ENCODE assay signal across 8 mouse cellular contexts in the genomic region with DNA sequence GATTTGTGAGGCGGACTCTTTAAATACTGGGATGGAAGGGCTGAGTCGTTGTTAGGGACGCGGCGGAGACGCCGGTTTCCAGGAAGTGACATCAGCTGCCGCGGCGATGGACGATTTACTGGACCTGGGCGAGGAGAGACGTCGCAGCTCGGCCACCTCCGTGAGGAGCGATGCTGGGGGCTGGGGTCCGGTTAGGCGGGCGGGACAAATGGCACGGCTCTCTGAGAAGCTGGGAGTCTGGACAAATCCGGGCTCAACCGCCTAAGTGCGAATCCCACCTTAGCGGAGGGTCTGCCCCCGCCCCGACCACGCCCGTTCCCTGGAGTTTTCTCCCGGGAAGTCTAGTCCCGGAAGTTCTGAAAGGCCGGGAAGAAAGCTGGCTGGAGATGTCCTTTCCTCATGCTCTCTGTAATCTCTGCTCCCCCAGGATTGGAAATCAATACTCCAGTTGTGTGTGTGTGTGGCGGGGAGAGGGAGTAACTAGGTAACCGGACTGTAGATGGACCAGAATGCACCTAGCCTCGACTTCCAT. TPM values are rescaled to one million over a fixed set of nuclear protein-coding genes. Genes with fewer than 3 reads are reported as not detected.
A peak's percentile ranks its signal among the peaks of the same experiment; 100 is the strongest.
DNase-seq lines count a peak whose midpoint lies in the region; ATAC-seq and TF ChIP-seq lines count a peak whose summit lies in the region.

A gene (plus strand): TSS at position 61 of the 532 bp plus-strand sequence.

- peak within 1 kb of the TSS; percentile 81 for H3K4me2 ChIP-seq in hindbrain, embryonic 15.5 days

- DNase-seq in R1 (ENCODE audit: low read depth, low spot score) = peak; percentile 75
- peak; percentile 89 to 93 for DNase-seq in cerebellum, postnatal 14 days
- peak; percentile 86 for DNase-seq in gastrocnemius, adult 18-20 months (ENCODE audit: low spot score)
- DNase-seq in left cerebral cortex, adult 2 months (ENCODE audit: extremely low spot score in 1 of 2, low spot score in 2 of 2) = peak; percentile 81 to 86
- DNase-seq in right cerebral cortex, postnatal 14 days = peak; percentile 80

- no peaks in the 10 kb centered on the region for H3K9me3 ChIP-seq in hindbrain, embryonic 15.5 days

- peaks cover 21% of the 10 kb centered on the region for H3K4me1 ChIP-seq in hindbrain, embryonic 15.5 days (replicated peaks)

- H3K36me3 ChIP-seq in hindbrain, embryonic 15.5 days = no peaks in the 10 kb centered on the region
- H3K36me3 ChIP-seq in macrophage (ENCODE audit: inconsistent target) = no peaks in the 10 kb centered on the region

- WGBS in hindbrain, embryonic 15.5 days = under 1% methylated on average over 35 of the region's 35 CpGs
- 3% methylated on average over 35 of the region's 35 CpGs for WGBS in macrophage (ENCODE audit: missing documents)

- ATAC-seq in hindbrain, embryonic 15.5 days (ENCODE audit: low FRiP score, low read depth) = peak; percentile 77
- no peak for ATAC-seq in megakaryocyte-erythroid progenitor cell, adult 5-6 weeks (replicated peaks; ENCODE audit: low FRiP score, low TSS enrichment, poor library complexity, severe bottlenecking)

- intact Hi-C loops in left cerebral cortex, adult 2 months (cut with DNase I) = no loop called here

- TF ChIP-seq CTCF in left cerebral cortex, adult 2 months (IDR thresholded peaks at IDR 0.05) = no peak

- 0 out of 2 replicates have a peak, but pooled peaks cover 4% of the 10 kb centered on the region for H3K27me3 ChIP-seq in hindbrain, embryonic 15.5 days

- H3K4me3 ChIP-seq in hindbrain, embryonic 15.5 days = peak within 1 kb of the TSS; percentile 76
- H3K4me3 ChIP-seq in left cerebral cortex, adult 2 months = peak within 1 kb of the TSS; percentile 79
- H3K4me3 ChIP-seq in macrophage (ENCODE audit: inconsistent target) = peak within 1 kb of the TSS; percentile 61

- no peaks in the 10 kb centered on the region for H3K79me2 ChIP-seq in macrophage (ENCODE audit: inconsistent target)

- H3K27ac ChIP-seq in hindbrain, embryonic 15.5 days (replicated peaks) = peak within 1 kb of the TSS; percentile 73
- peak within 1 kb of the TSS; percentile 83 for H3K27ac ChIP-seq in left cerebral cortex, adult 2 months
- 0 out of 2 replicates have a peak within 1 kb of the TSS, but pooled peaks have one; percentile 1 for H3K27ac ChIP-seq in macrophage

- peak within 1 kb of the TSS; percentile 58 for H3K9ac ChIP-seq in hindbrain, embryonic 15.5 days

RNA-seq across cellular contexts. Expression of the gene that starts here (rescaled TPM):
- 10 to 100 TPM; 10.5 to 12.7 TPM for total RNA-seq in gastrocnemius, adult 18-20 months (2021)
- polyA plus RNA-seq in hindbrain, embryonic 15.5 days (2015; fragmentation: Nextera tagmentation; extraction: Ambion mirVana) = 42.7 and 45.8 TPM in 2 replicates
- 10 to 100 TPM; 15.3 to 16.9 TPM for total RNA-seq in left cerebral cortex, adult 2 months (2021)
- total RNA-seq in macrophage (2018; cell fraction: chromatin; rRNA removed) = 10 to 100 TPM in 19 of 26 experiments, 1 to 10 TPM in 7; 6.0 to 24.1 (median 13.1) TPM
- 10 to 100 TPM in 16 of 26 experiments, 1 to 10 TPM in 10; 7.1 to 15.0 (median 10.4) TPM for total RNA-seq in macrophage (2018; cell fraction: cytosol; rRNA removed)
- total RNA-seq in macrophage (2018; cell fraction: nucleus; rRNA removed) = 10 to 100 TPM in 7 of 26 experiments, 1 to 10 TPM in 19; 2.6 to 15.1 (median 6.7) TPM
- 11.9 to 13.1 TPM (median 12.5 TPM) in 3 replicates for polyA plus RNA-seq in macrophage (2018)
- 9.8 TPM in 1 of 2 replicates, not detected in the other for total RNA-seq in megakaryocyte-erythroid progenitor cell, adult 5-6 weeks (2014; fragmentation: Nextera tagmentation)
- total RNA-seq in megakaryocyte-erythroid progenitor cell, adult 5-6 weeks (2017) = not detected in 2 replicates

Comparison
In these comparisons a context has a peak if more than half of its experiments do, and no peak if none do; other contexts are left out.
1. H3K27ac ChIP-seq: peak in every context shown above with its lines; median percentile 83 in left cerebral cortex, adult 2 months; 73 in hindbrain, embryonic 15.5 days; 1 in macrophage.